Mouse (Mus musculus): ENCODE results near the gene Eif3b. TPM values are rescaled to one million over a fixed set of nuclear protein-coding genes. Genes with fewer than 3 reads are reported as not detected.
"Not testable (repeated sequence)": the region's sequence is repeated elsewhere in the genome, so short reads cannot be mapped to it uniquely, and the experiment has no call there.

The Eif3b gene
- polyA plus RNA-seq, 1 experiment from 2014 or later, result 184 TPM

GRCm38 (mm10) chr5:140414647-140415046, 4.5 kb upstream of the Eif3b start:
- WGBS, result 57% methylated on average over 4 of the region's 4 CpGs
- H3K27ac ChIP-seq (ENCODE audit: low read depth), result no peak overlapping the region
- H3K4me3 ChIP-seq (ENCODE audit: low read depth, low read length), result no peak overlapping the region
- TF ChIP-seq CTCF (IDR thresholded peaks at IDR 0.05; ENCODE audit: low read depth), result no peak
- H3K4me1 ChIP-seq (ENCODE audit: insufficient read depth), result no peaks in the 10 kb centered on the region
- H3K9me3 ChIP-seq (ENCODE audit: low read depth, low read length), result no peaks in the 10 kb centered on the region
- no peak overlapping the region for H3K4me2 ChIP-seq
- ATAC-seq (ENCODE audit: insufficient read depth) (no peak), DNase-seq (peak; percentile 5)
- no peaks in the 10 kb centered on the region for H3K36me3 ChIP-seq (ENCODE audit: insufficient read depth)
- H3K9ac ChIP-seq, result no peak overlapping the region
- no peaks in the 10 kb centered on the region for H3K27me3 ChIP-seq (ENCODE audit: insufficient read depth, low read length)

- no peak for ATAC-seq (ENCODE audit: insufficient read depth)
- H3K4me1 ChIP-seq (ENCODE audit: insufficient read depth), result no peaks in the 10 kb centered on the region
- peak overlapping the region; percentile 99 for H3K4me3 ChIP-seq (ENCODE audit: low read depth, low read length)
- peak overlapping the region; percentile 97 for H3K9ac ChIP-seq
- H3K36me3 ChIP-seq (ENCODE audit: insufficient read depth), result peaks cover 13% of the 10 kb centered on the region
- DNase-seq, result no peak
- H3K4me2 ChIP-seq, result peak overlapping the region; percentile 77
- H3K27me3 ChIP-seq (ENCODE audit: insufficient read depth, low read length), result no peaks in the 10 kb centered on the region
- no peaks in the 10 kb centered on the region for H3K9me3 ChIP-seq (ENCODE audit: low read depth, low read length)
- TF ChIP-seq CTCF (IDR thresholded peaks at IDR 0.05; ENCODE audit: low read depth), result no peak
- peak overlapping the region; percentile 97 for H3K27ac ChIP-seq (ENCODE audit: low read depth)
- under 1% methylated on average over 12 of the region's 12 CpGs for whole genome bisulfite sequencing
Observed at GRCm38 (mm10) chr5:140418106-140418488, 1.0 kb upstream of the Eif3b start.

- no peak for TF ChIP-seq CTCF (IDR thresholded peaks at IDR 0.05; ENCODE audit: low read depth)
- H3K36me3 ChIP-seq (ENCODE audit: insufficient read depth), result peaks cover 20% of the 10 kb centered on the region
- no peaks in the 10 kb centered on the region for H3K9me3 ChIP-seq (ENCODE audit: low read depth, low read length)
- peak; percentile 36 for ATAC-seq (ENCODE audit: insufficient read depth)
- H3K27me3 ChIP-seq (ENCODE audit: insufficient read depth, low read length), result no peaks in the 10 kb centered on the region
- WGBS, result under 1% methylated on average over 62 of the region's 62 CpGs
- H3K9ac ChIP-seq, result peak overlapping the region; percentile 97
- peak overlapping the region; percentile 99 for H3K4me3 ChIP-seq (ENCODE audit: low read depth, low read length)
- H3K4me2 ChIP-seq, result peak overlapping the region; percentile 77
- no peaks in the 10 kb centered on the region for H3K4me1 ChIP-seq (ENCODE audit: insufficient read depth)
- H3K27ac ChIP-seq (ENCODE audit: low read depth), result peak overlapping the region; percentile 97
- peak; percentile 28 for DNase-seq
Observed at GRCm38 (mm10) chr5:140419442-140420080, 433 bp downstream of the Eif3b start.

GRCm38 (mm10) chr5:140420616-140421015, 1.5 kb downstream of the Eif3b start:
- Histone ChIP-seq H3K4me1 (ENCODE audit: insufficient read depth) (no peaks in the 10 kb centered on the region), H3K9me3 (ENCODE audit: low read depth, low read length) (no peaks in the 10 kb centered on the region), H3K36me3 (ENCODE audit: insufficient read depth) (peaks cover 29% of the 10 kb centered on the region), H3K27ac (ENCODE audit: low read depth) (no peak overlapping the region), H3K4me3 (ENCODE audit: low read depth, low read length) (peak overlapping the region; percentile 99), H3K4me2 (peak overlapping the region; percentile 77), H3K9ac (peak overlapping the region; percentile 97), H3K27me3 (ENCODE audit: insufficient read depth, low read length) (no peaks in the 10 kb centered on the region)
- 53% methylated on average over 4 of the region's 4 CpGs for WGBS
- ATAC-seq (ENCODE audit: insufficient read depth) (no peak), DNase-seq (no peak)
- no peak for TF ChIP-seq CTCF (IDR thresholded peaks at IDR 0.05; ENCODE audit: low read depth)

GRCm38 (mm10) chr5:140425016-140425783, 6.1 kb downstream of the Eif3b start:
- no peak for DNase-seq

GRCm38 (mm10) chr5:140439117-140439516, 20.0 kb downstream of the Eif3b start:
- not testable (repeated sequence) for H3K4me2 ChIP-seq; H3K27ac ChIP-seq (ENCODE audit: low read depth); H3K27me3 ChIP-seq (ENCODE audit: insufficient read depth, low read length); H3K9ac ChIP-seq; H3K4me1 ChIP-seq (ENCODE audit: insufficient read depth); ATAC-seq (ENCODE audit: insufficient read depth); DNase-seq; H3K9me3 ChIP-seq (ENCODE audit: low read depth, low read length); H3K4me3 ChIP-seq (ENCODE audit: low read depth, low read length)
- peak; percentile 51 for TF ChIP-seq CTCF (IDR thresholded peaks at IDR 0.05; ENCODE audit: low read depth)
- WGBS, result 100% methylated on average over 1 of the region's 6 CpGs
- H3K36me3 ChIP-seq (ENCODE audit: insufficient read depth), result peaks cover 86% of the 10 kb centered on the region

More at GRCm38 (mm10) chr5:140425016-140425783, 6.1 kb downstream of the Eif3b start:
- Histone ChIP-seq H3K36me3 (ENCODE audit: insufficient read depth) (peaks cover 75% of the 10 kb centered on the region), H3K4me1 (ENCODE audit: insufficient read depth) (no peaks in the 10 kb centered on the region), H3K9me3 (ENCODE audit: low read depth, low read length) (no peaks in the 10 kb centered on the region), H3K9ac (no peak overlapping the region), H3K27ac (ENCODE audit: low read depth) (no peak overlapping the region), H3K27me3 (ENCODE audit: insufficient read depth, low read length) (no peaks in the 10 kb centered on the region), H3K4me2 (no peak overlapping the region), H3K4me3 (ENCODE audit: low read depth, low read length) (no peak overlapping the region)
- no peak for TF ChIP-seq CTCF (IDR thresholded peaks at IDR 0.05; ENCODE audit: low read depth)
- 81% methylated on average over 17 of the region's 17 CpGs for WGBS
- no peak for ATAC-seq (ENCODE audit: insufficient read depth)

GRCm38 (mm10) chr5:140441406-140441805, 22.3 kb downstream of the Eif3b start:
- no peak for TF ChIP-seq CTCF (IDR thresholded peaks at IDR 0.05; ENCODE audit: low read depth)
- DNase-seq (no peak), ATAC-seq (ENCODE audit: insufficient read depth) (no peak)
- Histone ChIP-seq H3K4me1 (ENCODE audit: insufficient read depth) (no peaks in the 10 kb centered on the region), H3K4me3 (ENCODE audit: low read depth, low read length) (no peak overlapping the region), H3K27me3 (ENCODE audit: insufficient read depth, low read length) (no peaks in the 10 kb centered on the region), H3K4me2 (no peak overlapping the region), H3K27ac (ENCODE audit: low read depth) (no peak overlapping the region), H3K9me3 (ENCODE audit: low read depth, low read length) (no peaks in the 10 kb centered on the region), H3K9ac (no peak overlapping the region), H3K36me3 (ENCODE audit: insufficient read depth) (peaks cover 90% of the 10 kb centered on the region)
- 89% methylated on average over 3 of the region's 3 CpGs for WGBS

Data from lung, embryonic 14.5 days (tissue).